Mouse (Mus musculus): ENCODE results near the gene Mtm1. TPM values are rescaled to one million over a fixed set of nuclear protein-coding genes. Genes with fewer than 3 reads are reported as not detected.

Gene Mtm1
- polyA plus RNA-seq, 1 experiment from 2014 or later: 5.0 TPM

- Histone ChIP-seq H3K9me3 (replicated peaks) (no peaks in the 10 kb centered on the region), H3K9ac (no peak overlapping the region), H3K4me3 (no peak overlapping the region), H3K27ac (no peak overlapping the region), H3K4me2 (no peak overlapping the region), H3K4me1 (replicated peaks) (no peaks in the 10 kb centered on the region), H3K36me3 (no peaks in the 10 kb centered on the region), H3K27me3 (no peaks in the 10 kb centered on the region)
- ATAC-seq (replicated peaks; ENCODE audit: insufficient number of reproducible peaks, insufficient read depth, low FRiP score, low read depth): no peak
- 76% methylated on average over 3 of the region's 3 CpGs for WGBS
These were observed 8.3 kb downstream of the Mtm1 start for GRCm38 (mm10) chrX:71218853-71219252.

- Histone ChIP-seq H3K4me1 (replicated peaks) (no peaks in the 10 kb centered on the region), H3K36me3 (no peaks in the 10 kb centered on the region), H3K9me3 (replicated peaks) (no peaks in the 10 kb centered on the region), H3K27me3 (no peaks in the 10 kb centered on the region), H3K9ac (no peak overlapping the region), H3K4me2 (no peak overlapping the region), H3K4me3 (no peak overlapping the region), H3K27ac (no peak overlapping the region)
- no peak for ATAC-seq (replicated peaks; ENCODE audit: insufficient number of reproducible peaks, insufficient read depth, low FRiP score, low read depth)
- 52% methylated on average over 3 of the region's 3 CpGs for WGBS
These were observed 10.3 kb downstream of the Mtm1 start for GRCm38 (mm10) chrX:71220896-71221295.

- WGBS: 77% methylated on average over 4 of the region's 4 CpGs
- Histone ChIP-seq H3K27me3 (no peaks in the 10 kb centered on the region), H3K4me1 (replicated peaks) (no peaks in the 10 kb centered on the region), H3K4me3 (no peak overlapping the region), H3K9ac (no peak overlapping the region), H3K36me3 (no peaks in the 10 kb centered on the region), H3K27ac (no peak overlapping the region), H3K4me2 (no peak overlapping the region), H3K9me3 (replicated peaks) (no peaks in the 10 kb centered on the region)
- no peak for ATAC-seq (replicated peaks; ENCODE audit: insufficient number of reproducible peaks, insufficient read depth, low FRiP score, low read depth)
These were observed 12.3 kb downstream of the Mtm1 start for GRCm38 (mm10) chrX:71222648-71223408.

GRCm38 (mm10) chrX:71226881-71227280, 16.3 kb downstream of the Mtm1 start:
- 83% methylated on average over 5 of the region's 5 CpGs for WGBS
- H3K4me3 ChIP-seq: no peak overlapping the region
- no peaks in the 10 kb centered on the region for H3K27me3 ChIP-seq
- H3K36me3 ChIP-seq: no peaks in the 10 kb centered on the region
- H3K27ac ChIP-seq: no peak overlapping the region
- H3K4me1 ChIP-seq (replicated peaks): no peaks in the 10 kb centered on the region
- no peak overlapping the region for H3K9ac ChIP-seq
- H3K9me3 ChIP-seq (replicated peaks): no peaks in the 10 kb centered on the region
- no peak overlapping the region for H3K4me2 ChIP-seq
- no peak for ATAC-seq (replicated peaks; ENCODE audit: insufficient number of reproducible peaks, insufficient read depth, low FRiP score, low read depth)

- Histone ChIP-seq H3K4me3 (no peak overlapping the region), H3K9me3 (replicated peaks) (no peaks in the 10 kb centered on the region), H3K27me3 (no peaks in the 10 kb centered on the region), H3K27ac (no peak overlapping the region), H3K36me3 (no peaks in the 10 kb centered on the region), H3K4me2 (no peak overlapping the region), H3K4me1 (replicated peaks) (no peaks in the 10 kb centered on the region), H3K9ac (no peak overlapping the region)
- 61% methylated on average over 3 of the region's 3 CpGs for WGBS
- no peak for ATAC-seq (replicated peaks; ENCODE audit: insufficient number of reproducible peaks, insufficient read depth, low FRiP score, low read depth)
These were observed 17.6 kb downstream of the Mtm1 start for GRCm38 (mm10) chrX:71228200-71228599.

GRCm38 (mm10) chrX:71230847-71231246, 20.3 kb downstream of the Mtm1 start:
- Histone ChIP-seq H3K36me3 (no peaks in the 10 kb centered on the region), H3K4me1 (replicated peaks) (no peaks in the 10 kb centered on the region), H3K9ac (no peak overlapping the region), H3K27me3 (no peaks in the 10 kb centered on the region), H3K27ac (no peak overlapping the region), H3K4me3 (no peak overlapping the region), H3K4me2 (no peak overlapping the region), H3K9me3 (replicated peaks) (no peaks in the 10 kb centered on the region)
- WGBS: 38% methylated on average over 2 of the region's 2 CpGs
- ATAC-seq (replicated peaks; ENCODE audit: insufficient number of reproducible peaks, insufficient read depth, low FRiP score, low read depth): no peak

DNA sequence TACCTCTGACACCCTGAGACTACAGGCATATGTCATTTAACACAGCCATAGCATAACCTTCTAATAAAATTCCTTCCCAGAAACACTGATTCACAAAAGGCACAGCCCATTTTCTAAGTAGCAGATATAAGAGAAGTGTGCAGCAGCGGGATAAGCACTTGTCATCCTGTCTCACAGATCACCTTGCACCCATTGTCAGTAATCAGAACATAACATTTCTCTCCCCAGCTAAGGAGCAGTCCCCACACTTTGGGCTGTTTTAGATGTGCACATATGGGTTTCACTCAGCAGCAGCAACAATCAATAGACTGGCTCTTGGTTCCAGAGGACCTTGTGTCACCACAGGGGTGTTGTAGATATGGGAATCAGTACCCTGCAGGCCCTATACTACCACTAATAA, 45.9 kb downstream of the Mtm1 start:
- no peak for ATAC-seq (replicated peaks; ENCODE audit: insufficient number of reproducible peaks, insufficient read depth, low FRiP score, low read depth)
- Histone ChIP-seq H3K27ac (no peak overlapping the region), H3K9ac (no peak overlapping the region), H3K27me3 (no peaks in the 10 kb centered on the region), H3K4me3 (no peak overlapping the region), H3K4me2 (no peak overlapping the region), H3K4me1 (replicated peaks) (no peaks in the 10 kb centered on the region), H3K9me3 (replicated peaks) (no peaks in the 10 kb centered on the region), H3K36me3 (no peaks in the 10 kb centered on the region)
- 61% methylated on average over 1 of the region's 1 CpGs for WGBS

GRCm38 (mm10) chrX:71260857-71261256, 50.3 kb downstream of the Mtm1 start:
- Histone ChIP-seq H3K9me3 (replicated peaks) (no peaks in the 10 kb centered on the region), H3K4me1 (replicated peaks) (no peaks in the 10 kb centered on the region), H3K9ac (no peak overlapping the region), H3K4me3 (no peak overlapping the region), H3K4me2 (no peak overlapping the region), H3K27ac (no peak overlapping the region), H3K36me3 (no peaks in the 10 kb centered on the region), H3K27me3 (no peaks in the 10 kb centered on the region)
- ATAC-seq (replicated peaks; ENCODE audit: insufficient number of reproducible peaks, insufficient read depth, low FRiP score, low read depth): no peak
- 91% methylated on average over 4 of the region's 4 CpGs for WGBS

- no peaks in the 10 kb centered on the region for H3K36me3 ChIP-seq
- no peaks in the 10 kb centered on the region for H3K9me3 ChIP-seq (replicated peaks)
- H3K27ac ChIP-seq: no peak overlapping the region
- no peak overlapping the region for H3K9ac ChIP-seq
- H3K27me3 ChIP-seq: no peaks in the 10 kb centered on the region
- H3K4me3 ChIP-seq: no peak overlapping the region
- ATAC-seq (replicated peaks; ENCODE audit: insufficient number of reproducible peaks, insufficient read depth, low FRiP score, low read depth): no peak
- no peak overlapping the region for H3K4me2 ChIP-seq
- WGBS: 59% methylated on average over 2 of the region's 2 CpGs
- no peaks in the 10 kb centered on the region for H3K4me1 ChIP-seq (replicated peaks)
These were observed 53.7 kb downstream of the Mtm1 start for GRCm38 (mm10) chrX:71264316-71264715.

- 57% methylated on average over 1 of the region's 1 CpGs for WGBS
- no peak for ATAC-seq (replicated peaks; ENCODE audit: insufficient number of reproducible peaks, insufficient read depth, low FRiP score, low read depth)
These were observed 58.4 kb downstream of the Mtm1 start for GRCm38 (mm10) chrX:71268972-71269371.

GRCm38 (mm10) chrX:71274150-71274549, 63.6 kb downstream of the Mtm1 start:
- Histone ChIP-seq H3K27ac (no peak overlapping the region), H3K4me3 (no peak overlapping the region), H3K4me1 (replicated peaks) (no peaks in the 10 kb centered on the region), H3K9ac (no peak overlapping the region), H3K36me3 (no peaks in the 10 kb centered on the region), H3K27me3 (no peaks in the 10 kb centered on the region), H3K9me3 (replicated peaks) (no peaks in the 10 kb centered on the region), H3K4me2 (no peak overlapping the region)
- WGBS: 86% methylated on average over 3 of the region's 3 CpGs
- no peak for ATAC-seq (replicated peaks; ENCODE audit: insufficient number of reproducible peaks, insufficient read depth, low FRiP score, low read depth)

More at GRCm38 (mm10) chrX:71268972-71269371, 58.4 kb downstream of the Mtm1 start:
- no peak overlapping the region for H3K4me3 ChIP-seq
- no peaks in the 10 kb centered on the region for H3K36me3 ChIP-seq
- no peaks in the 10 kb centered on the region for H3K9me3 ChIP-seq (replicated peaks)
- no peaks in the 10 kb centered on the region for H3K27me3 ChIP-seq
- H3K27ac ChIP-seq: no peak overlapping the region
- H3K4me2 ChIP-seq: no peak overlapping the region
- H3K9ac ChIP-seq: no peak overlapping the region
- no peaks in the 10 kb centered on the region for H3K4me1 ChIP-seq (replicated peaks)

DNA sequence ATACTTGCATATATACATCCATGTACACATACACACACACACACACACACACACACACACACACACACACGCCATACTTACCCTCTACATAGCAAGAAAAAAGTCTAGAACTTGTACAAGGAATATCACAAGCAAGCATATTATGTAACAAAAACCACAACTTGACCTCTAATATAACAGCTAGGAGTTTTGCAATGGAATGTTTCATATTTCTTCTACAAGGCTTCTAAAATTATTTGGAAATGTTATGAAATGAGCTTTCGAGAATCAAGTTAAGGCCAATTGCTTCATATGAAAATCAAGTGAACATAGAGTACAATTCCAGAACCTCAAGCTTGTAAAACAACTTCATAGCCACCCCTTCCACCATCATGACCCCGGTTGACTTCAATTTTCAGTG, 74.9 kb downstream of the Mtm1 start:
- Histone ChIP-seq H3K4me1 (replicated peaks) (no peaks in the 10 kb centered on the region), H3K36me3 (no peaks in the 10 kb centered on the region), H3K27me3 (no peaks in the 10 kb centered on the region), H3K9me3 (replicated peaks) (no peaks in the 10 kb centered on the region), H3K4me3 (no peak overlapping the region), H3K4me2 (no peak overlapping the region), H3K9ac (no peak overlapping the region), H3K27ac (no peak overlapping the region)
- ATAC-seq (replicated peaks; ENCODE audit: insufficient number of reproducible peaks, insufficient read depth, low FRiP score, low read depth): no peak
- 79% methylated on average over 3 of the region's 3 CpGs for WGBS
